Mouse (Mus musculus): ENCODE results near the gene Scn11a.
A peak's percentile ranks its signal among the peaks of the same experiment; 100 is the strongest.

Gene Scn11a

DNA sequence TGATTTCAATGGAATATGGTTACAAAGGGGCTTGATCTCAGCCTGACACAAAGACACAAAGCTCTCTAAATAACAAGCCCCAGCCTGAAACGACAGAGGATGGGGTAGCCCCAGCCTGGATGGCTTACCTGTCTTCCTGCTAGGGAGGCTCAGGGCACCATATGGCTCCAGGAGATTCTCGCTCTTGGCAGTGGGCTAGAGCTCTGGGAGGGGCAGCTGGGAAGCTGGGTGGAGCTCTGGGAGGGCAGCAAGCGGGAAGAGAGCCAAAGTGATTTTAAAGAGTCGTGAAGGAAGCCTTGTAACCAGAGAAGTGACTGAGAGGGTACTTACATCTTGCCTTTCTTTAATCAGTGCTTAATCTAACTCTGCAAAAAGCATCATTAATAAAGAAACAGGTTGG, at the start of gene Scn11a:
Gene Scn11a (minus strand): TSS at position 160 of the 400 bp plus-strand sequence.
- DNase-seq: no peak

DNA sequence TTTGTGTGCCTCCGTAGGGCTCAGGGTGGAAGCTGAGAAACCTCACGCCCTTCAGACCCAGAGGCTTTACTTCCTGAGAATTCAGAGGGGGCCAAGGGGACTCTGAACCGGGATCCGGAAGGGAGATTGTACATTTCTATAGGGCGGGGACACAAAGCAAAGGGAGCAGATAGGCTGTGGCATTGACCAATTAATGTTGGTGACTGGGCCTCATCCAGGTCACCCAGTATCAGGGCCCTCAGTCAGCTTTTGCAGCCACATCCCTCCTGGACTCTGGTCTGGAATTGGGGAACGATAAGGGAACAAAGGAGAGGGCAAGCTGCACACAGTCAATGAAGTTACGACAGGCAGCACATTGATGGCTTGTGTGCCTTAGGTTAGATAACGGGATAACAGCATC, 28.9 kb upstream of the Scn11a start:
- no peak for DNase-seq

DNA sequence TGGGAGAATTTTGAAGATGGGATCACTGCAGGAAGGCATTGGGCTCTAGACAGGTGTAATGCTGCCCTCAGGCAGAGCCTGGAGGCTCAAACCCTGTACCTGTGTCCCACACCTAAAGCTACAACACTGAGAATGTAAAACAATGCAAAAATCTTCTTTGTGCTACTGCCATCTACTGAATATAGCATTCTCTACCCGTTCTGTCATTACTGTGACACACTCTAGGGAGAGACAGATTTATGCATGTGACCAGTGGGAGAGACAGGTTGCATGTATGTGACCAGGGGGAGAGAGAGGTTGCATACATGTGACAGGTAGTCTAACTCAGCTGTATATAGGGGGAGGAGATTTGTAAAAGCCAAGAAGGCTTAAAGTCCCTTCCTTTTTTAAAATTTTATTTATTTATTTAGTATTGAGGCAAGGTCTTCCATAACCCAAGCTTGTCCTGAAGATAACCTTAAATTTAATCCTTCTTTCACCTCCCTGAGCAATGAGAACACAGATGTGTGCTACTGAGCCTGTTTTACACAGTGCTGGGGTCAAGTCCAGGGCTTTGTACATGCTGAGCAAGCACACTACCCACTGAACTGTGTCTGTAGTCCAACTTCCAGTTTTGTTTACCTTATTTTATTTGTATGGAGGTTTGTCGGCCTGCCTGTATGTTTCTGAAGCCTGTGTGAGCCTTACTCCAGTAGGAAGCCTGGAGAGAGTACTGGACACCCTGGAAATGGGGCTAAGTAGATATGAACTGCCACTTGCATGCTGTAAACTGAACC, 28.0 kb upstream of the Scn11a start:
- peak; percentile 32 for DNase-seq

DNA sequence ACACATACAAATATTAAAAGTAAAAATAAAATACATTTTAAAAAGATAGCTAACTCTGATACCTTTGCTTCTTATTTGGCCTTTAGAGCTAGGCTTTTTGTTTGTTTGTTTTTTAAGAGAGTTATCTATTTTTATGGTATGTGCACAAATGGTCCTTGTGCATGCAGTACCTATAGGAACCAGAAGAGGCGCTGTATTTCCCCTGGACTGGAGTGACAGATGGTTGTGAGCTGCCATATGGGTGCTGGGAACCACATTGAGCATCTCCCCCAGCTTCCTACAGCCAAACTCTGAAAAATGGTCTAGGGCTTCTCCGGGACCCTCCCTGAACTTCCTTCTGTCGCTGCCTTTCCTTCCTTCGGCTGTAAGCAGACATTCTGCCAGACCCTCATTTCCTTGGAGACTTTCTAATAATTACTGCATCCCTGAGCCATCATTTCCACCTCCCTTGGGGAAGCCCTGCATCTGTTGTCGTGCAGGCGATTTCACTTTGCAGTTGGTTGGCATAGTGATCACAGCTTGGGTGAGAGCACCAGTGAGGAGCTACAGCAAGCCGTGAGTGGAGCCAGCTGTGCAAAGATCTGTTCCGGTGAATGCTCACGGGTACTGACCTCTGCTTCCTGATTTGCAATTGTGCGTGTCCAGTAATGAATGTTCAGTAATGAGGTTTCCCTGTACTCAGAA, 27.2 kb upstream of the Scn11a start:
- DNase-seq: peak; percentile 64

DNA sequence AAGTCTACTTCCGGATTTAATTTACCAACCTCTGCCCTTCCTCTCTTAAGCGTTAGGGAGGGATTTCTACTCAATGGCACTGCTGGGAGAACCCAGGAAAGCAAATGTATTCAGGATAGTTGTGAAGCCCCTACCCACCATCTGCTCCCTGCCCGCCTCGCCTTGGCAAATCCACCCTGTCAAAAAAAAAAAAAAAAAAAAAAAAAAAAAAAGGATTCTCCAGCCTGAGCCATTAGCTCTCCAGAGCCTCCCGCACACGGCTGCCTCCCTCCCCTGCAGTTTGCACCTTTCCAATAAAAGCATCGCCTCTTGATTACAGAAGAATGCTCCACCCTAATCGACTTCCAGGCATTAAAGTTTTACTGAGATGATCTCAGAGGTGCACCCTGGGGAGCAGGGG, 24.0 kb upstream of the Scn11a start:
- DNase-seq: no peak

DNA sequence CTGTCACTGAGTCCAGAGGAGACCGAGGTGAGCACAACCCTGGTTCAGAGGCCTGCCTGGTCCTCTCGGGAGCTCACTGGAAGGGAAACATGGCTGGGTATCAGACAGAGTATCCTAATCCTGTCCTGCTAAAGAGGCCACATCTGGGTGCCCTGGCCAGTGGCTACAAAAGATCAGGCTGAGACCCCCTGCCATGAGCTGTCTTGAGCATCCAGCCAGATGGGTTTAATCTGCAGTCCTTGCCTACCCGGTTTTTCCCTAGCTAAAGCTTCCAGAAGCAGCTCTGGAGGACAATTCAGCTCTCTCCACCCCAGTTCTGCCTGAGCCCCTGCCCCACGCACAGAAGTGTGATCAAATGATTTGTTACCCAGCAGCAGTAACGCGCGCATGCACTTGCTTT, 23.4 kb upstream of the Scn11a start:
- DNase-seq: no peak

DNA sequence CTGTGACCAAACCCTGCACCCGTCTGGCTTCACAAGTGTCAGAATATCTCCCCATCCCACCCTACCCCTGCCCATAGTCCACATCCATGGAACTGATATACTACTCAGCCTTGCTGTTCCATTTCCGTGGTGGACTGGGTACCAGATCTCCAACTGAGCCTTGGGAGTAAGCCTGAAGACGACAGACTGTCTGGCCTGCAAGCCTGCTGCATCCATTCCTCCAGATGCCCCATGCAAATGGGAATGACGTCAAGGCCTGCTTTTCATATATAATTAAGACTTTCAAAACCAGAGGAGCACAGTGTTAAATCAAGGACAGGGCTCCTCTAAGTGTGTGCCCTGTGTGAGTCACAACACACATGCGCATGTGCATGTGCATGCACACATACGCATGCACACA, 21.9 kb upstream of the Scn11a start:
- DNase-seq: no peak

DNA sequence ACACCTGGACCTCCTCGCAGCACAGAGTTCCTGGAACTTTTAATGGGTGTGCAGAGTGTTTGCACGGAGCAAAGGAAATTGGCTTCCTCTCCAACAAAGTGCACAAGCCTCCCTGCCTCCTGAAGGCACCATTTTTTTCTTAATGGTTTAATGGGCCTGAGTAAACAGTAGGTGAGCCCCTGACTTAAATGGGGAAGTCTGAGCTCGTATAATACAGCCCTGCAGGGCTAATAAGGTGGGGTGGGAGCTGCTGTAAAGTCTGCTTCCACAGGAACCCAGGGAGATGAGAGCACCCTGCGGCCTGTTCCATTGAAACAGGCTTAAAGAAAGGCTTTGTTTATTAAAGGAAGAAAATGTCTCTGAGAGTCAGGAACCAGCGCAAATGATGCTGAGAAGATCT, 19.5 kb upstream of the Scn11a start:
- no peak for DNase-seq

DNA sequence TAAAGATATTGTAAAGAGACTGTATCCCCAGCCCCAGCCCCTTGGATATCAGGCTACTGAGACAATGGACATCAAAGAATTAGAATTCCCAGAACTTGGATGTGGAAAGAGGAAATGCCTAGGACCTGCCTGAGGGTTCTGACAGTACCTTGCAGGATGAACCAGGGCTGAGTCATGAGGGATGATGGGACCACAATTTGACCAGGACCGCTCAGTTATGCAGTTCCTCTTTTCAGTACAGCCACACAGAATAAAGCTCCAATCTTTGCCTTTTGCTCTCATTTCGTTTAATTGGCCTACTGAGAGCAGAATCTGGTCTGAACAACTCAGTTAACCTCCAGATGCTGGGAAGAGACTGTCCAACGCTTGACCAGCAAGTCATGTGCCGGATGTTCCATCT, 18.3 kb upstream of the Scn11a start:
- DNase-seq: no peak

DNA sequence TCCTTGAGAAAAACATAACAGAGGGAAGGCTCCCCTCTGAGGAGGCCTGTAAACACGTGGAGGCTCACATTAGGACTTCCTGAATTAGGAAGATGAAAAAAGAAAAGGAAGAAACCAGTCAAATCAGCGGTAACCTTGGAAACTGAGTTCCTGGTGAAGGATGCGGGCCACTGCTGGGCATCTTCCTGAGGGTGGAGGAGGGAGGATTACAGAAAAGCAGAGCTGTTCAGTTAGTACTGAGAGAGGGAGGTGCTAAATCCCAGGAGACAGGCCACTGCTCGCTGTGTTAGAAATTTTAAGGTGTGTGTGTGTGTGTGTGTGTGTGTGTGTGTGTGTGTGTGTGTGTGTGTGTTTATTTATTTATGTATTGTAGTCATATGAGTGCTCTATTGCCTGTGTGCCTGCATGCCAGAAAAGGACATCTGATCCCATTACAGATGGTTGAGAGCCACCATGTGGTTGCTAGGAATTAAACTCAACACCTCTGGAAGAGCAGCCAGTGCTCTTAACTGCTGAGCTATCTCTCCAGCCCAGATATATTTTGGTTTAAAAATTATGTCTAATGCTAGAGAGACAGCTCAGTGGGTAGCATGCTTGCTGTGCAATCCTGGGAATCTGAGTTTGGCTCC, 17.4 kb upstream of the Scn11a start:
- DNase-seq: no peak

DNA sequence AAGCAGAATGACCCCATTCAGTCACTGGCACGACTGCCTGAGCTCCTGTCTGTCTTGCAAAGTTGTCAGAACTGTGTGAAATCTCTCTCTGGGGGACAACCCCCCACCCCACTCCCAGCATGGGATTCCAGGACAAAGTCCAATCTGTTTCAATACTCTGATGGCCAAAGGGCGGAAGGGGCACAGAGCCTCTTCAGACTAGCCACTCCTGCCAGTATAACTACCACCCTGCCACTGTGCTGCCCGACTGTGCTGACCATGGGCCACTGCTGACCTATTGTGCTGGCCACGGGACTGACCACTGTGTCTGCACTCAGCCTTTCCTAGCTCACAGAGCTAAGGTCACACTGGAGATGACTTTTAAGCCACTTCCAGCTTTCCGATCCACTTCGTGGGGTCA, 16.8 kb upstream of the Scn11a start:
- DNase-seq: peak; percentile 59

DNA sequence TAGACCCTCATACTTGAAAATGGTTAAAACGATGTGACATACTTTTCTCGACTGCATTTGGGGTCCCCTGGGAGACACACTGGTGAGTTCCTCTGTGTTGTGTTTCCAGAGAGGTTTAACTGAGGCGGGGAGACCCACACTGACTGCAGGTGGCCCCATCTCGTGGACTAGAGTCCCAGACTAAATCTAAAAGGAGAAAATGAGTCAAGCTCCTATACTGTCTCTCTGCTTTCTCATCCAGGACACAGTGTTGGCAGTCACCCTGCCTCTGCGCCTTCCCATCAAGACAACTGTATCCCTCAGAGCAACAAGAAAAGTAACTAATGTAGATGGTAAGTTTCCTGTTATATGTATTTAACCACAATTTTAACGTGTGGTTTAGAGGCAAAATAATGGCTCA, 15.9 kb upstream of the Scn11a start:
- no peak for DNase-seq

DNA sequence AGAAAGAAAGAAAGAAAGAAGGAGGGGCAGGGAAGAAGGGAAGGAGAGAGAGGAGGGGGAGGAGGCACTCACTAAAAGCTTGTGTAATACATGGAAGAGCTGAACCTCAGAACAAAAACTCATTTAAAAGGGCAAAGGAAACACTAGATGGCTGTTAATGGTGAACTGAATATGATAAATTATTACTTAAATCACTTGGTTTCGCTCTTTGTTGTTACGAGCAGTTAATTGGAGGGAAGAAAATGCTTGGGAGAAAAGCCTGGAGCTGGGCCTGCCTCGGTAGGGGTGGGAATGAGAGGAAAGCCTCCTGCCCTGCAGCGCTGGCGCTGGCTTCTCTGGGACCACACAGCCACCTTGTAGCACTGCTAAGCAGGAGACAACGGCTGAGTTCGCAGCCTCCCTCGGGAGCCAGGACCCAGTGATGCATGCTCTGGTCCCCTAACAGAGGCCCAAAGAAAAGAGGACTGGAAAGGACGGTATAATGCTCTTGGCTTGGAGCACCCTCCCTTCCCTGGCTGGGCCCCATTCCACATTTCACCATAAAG, 10.4 kb upstream of the Scn11a start:
- DNase-seq: peak; percentile 46

DNA sequence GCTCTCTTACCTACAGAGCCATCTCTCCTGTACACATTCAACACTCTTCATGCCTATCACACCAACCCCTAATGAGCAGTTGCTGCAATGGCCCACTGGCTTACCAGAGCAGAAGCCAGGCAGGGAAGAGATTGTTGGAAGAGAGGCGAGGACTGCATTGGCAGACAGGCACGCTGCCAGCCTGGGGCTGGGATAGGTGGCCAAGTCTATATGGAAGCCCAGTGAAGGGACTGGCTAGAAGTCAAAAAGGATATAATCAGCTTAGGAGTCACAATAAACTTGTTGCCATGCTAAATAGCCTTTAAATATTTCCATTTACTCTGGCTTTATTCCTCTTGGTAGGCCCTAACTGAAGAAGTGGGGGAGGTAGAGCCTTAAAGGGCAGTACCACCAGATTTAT, 5.7 kb upstream of the Scn11a start:
- no peak for DNase-seq

DNA sequence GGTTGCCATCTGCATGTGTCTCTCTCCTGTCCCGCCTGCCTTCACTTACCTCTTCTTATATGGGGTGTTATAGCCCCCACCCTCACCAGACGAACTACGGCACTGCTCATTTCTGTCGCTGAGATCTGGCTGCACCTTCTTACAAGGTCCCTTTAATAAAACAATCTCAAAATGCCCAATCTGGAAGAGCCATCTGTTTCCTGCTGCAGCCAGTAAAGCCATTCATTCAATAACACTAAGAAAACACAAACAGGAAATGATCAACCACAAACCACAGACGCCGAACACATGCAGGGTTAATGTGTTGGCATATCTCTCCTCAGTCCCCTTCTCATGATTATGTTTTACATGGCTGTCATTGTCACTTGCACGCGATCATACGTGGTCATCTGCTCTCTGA, 1.5 kb downstream of the Scn11a start:
- no peak for DNase-seq

DNA sequence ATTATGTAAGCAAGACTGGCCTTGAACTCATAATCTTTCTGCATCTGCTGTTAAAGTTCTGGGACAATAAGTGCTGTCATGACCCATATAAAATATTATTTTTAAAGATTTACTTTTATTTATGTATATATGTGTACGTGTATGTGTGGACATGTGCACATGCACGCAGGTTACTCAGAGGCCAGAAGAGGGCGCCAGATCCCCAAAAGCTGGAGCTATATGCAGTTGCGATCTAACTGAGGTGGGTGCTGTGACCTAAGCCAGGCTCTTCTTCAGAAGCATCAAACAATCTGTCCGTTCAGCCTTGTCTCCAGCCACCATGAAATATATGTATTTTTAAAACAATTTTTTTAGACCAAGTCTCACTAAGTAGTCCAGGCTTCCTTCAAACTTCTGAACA, 11.6 kb downstream of the Scn11a start:
- no peak for DNase-seq

DNA sequence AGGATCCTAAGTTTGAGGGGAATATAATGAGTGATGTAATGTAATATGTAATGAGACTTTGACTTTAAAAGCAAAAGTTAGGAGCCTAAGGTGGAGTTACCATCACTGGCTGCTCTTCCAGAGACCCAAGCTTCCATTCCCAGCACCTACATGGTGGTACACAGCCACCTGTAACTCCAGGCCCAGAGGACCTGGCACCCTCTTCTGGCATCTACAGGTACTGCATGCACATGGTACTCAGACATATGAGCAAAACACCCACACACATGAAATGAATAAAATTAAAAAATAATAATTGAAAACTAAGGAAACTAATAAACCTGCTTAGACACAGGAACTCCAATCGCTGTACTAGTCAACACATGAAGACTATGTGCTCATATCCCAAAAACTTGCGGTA, 18.8 kb downstream of the Scn11a start:
- DNase-seq: no peak

DNA sequence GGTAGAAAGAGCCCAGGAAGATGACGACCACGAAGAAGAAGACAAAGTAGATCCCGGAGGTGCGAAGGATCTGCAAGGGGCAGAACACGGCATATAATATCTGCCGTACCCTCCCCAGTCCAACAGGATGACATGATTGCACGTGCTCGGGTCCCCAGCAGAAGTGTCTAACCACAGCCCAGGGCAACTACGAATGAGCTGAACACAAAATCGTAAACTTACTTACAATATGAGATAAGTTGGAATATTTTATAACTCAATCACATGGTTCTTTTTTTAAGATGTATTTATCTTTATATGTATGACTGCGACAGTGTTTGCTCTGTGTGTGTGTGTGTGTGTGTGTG, 20.8 kb downstream of the Scn11a start:
- DNase-seq: no peak

DNA sequence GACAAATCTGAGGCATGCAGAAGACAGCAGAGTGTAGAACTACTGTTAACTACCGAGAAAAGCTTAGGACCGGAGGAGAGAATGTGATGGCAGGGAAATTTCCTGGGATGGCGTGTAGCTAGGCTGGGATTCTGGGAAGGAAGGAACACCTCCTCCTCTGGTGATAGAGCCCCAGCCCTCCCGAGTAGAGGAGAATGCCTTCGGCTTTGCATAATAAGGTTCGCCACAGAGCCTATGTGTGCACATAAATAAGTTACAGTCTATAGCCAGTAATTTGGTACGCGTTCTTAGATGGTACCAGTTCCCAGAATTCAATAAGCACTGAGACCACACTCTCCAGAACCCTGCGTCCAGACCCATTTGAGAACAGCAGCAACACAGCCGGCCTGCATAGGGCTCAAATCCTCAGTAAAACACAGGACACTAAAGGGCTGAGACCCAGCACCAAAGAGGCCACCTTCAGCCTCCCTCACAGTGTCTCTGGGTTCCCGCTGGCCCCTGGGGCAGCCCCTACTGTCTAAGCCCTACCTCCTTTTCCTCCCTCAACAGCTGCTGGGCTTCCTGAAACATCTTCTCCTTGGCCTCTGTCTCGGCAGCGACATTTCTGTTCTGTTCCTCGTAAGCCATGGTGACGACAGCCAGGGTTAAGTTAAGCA, 21.3 kb downstream of the Scn11a start:
- no peak for DNase-seq

DNA sequence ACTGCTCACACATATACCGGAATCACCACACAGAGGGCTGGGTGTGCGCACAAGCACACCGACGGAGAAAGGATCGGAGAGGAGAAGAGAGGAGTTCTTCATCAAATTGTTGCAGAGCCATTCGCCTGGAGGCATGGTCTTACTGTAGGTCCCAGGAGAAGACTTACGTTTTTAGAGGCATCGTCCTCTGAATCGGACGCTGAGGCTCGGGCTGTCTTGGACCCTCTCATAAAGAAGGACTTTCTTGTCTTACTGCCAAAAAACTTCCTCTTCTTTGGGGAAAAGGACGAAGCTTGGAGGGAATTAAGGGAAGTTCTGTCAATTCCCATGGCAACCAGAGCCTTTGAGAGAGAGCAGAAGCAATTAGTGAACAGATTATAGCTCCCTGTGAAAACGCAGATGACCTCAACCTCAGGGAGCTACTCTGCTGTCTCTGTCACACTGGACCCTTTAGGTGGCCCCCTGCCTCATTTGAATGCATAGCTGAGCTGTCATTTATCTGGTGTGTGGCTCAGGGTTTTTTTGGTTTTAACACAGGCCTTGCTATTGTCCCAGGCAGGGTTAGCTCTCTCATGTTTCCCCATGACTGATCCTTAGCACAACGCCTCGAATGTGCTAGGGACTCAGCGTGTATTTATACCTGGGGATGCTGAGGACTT, 22.0 kb downstream of the Scn11a start:
- no peak for DNase-seq

DNA sequence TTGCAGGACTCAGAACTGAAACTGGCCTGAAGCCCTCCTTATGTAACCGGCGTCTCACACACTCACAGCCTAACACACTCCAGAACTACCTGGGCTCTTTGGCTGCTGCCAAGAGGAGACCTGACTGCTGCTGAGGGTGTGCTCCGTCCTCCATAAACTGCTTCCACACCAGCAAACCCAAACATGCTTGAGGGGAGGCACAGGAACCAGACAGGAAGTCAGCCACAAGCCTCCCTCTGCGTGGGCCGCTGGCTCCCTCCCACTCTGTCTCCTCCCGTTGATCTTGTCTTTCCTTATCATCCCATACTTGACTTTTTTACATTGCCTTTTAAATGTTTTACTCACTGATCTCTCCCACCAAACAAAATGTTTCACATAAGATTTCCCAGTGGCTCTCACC, 23.8 kb downstream of the Scn11a start:
- DNase-seq: no peak

DNA sequence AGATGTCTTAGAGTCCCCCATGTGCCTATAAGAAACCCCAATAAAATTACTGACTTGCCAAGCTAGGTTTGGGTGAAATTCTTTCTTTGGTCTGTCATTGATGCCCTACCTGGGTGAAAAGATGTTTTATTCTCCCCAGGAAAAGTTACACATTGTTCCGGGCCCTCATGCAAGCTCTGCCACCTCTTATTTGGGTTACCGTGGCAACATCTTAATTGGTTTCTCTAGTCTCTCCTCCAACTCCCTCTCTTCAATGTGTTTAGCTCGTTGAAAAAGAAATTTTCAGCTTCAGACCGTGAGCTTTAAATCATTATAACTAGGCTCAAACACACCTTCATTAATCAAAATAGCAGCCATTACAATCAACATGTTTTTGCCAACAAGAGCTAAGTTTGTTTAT, 28.5 kb downstream of the Scn11a start:
- DNase-seq: no peak

All from kidney, postnatal 14 days (tissue).